Mouse (Mus musculus) olfactory bulb, adult 2 months (tissue): ENCODE measurements around the gene Abca7.

ENCODE experiments used
- CTCF ChIP-seq: fragments of 200-500 bp; IDR thresholded peaks from 2 replicates; pipeline ENCODE4 v1.5.1; 2012; ENCODE audit warnings: low read depth, mild to moderate bottlenecking, low read length, moderate library complexity; ENCODE audit not compliant: insufficient read depth
- POLR2A ChIP-seq: fragments of 200-500 bp; IDR thresholded peaks from 2 replicates; pipeline ENCODE4 v1.6.1; 2012; ENCODE audit warnings: mild to moderate bottlenecking, low read depth, low read length, moderate library complexity; ENCODE audit not compliant: insufficient read depth

DNA sequence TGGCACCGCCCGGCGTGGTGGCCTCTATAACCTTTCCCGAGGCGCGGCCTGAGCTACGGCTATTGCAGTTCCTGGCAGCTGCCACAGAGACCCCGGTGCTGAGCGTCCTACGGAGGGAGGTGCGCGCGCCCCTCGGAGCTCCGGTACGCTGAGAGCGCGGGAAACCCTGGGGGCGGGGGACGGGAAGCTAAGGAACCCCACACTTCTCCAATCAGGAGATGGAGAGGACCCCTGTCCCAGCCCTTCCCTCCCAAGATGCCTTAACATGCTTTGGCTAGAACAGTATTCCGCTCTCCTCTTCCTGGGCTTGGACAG lies 25.2 kb upstream of the Abca7 start:
- no peak for TF ChIP-seq CTCF
- no peak for TF ChIP-seq POLR2A
